Mouse (Mus musculus) cortical plate, adult 2 months (tissue): ENCODE measurements around the gene Ifrd2.

Source experiments
- CTCF ChIP-seq: fragments of 200-500 bp; IDR thresholded peaks from 2 replicates; pipeline ENCODE4 v1.5.1; 2011; ENCODE audit warnings: mild to moderate bottlenecking, control low read depth, low read length; ENCODE audit not compliant: insufficient read depth; ENCODE audit errors: extremely low read depth
- POLR2A ChIP-seq: fragments of 200-500 bp; IDR thresholded peaks from 2 replicates; pipeline ENCODE4 v1.6.1; 2011; ENCODE audit warnings: mild to moderate bottlenecking, low read length, control low read depth; ENCODE audit not compliant: insufficient read depth; ENCODE audit errors: extremely low read depth

- TF ChIP-seq POLR2A, result no peak
- no peak for TF ChIP-seq CTCF
Observed at GRCm38 (mm10) chr9:107578587-107578986, 8.9 kb upstream of the Ifrd2 start, which contains the start of gene Naa80.
